Mouse (Mus musculus) megakaryocyte, embryonic 14.5 days (primary cell): ENCODE measurements around the gene Ift81. TPM values are rescaled to one million over a fixed set of nuclear protein-coding genes. Genes with fewer than 3 reads are reported as not detected.
A peak's percentile ranks its signal among the peaks of the same experiment; 100 is the strongest.
"Not testable (repeated sequence)": the region's sequence is repeated elsewhere in the genome, so short reads cannot be mapped to it uniquely, and the experiment has no call there.

ENCODE experiments used
- H3K27me3 ChIP-seq: replicated peaks from 2 replicates; pipeline ENCODE3; 2012; ENCODE audit warnings: inconsistent platforms
- H3K36me3 ChIP-seq: replicated peaks from 2 replicates; pipeline ENCODE3; 2012; ENCODE audit warnings: low read length, inconsistent platforms, mixed read lengths
- H3K4me1 ChIP-seq: 2 replicates; pipeline ENCODE4 v1.6.1; 2012; ENCODE audit warnings: inconsistent platforms
- H3K4me3 ChIP-seq: replicated peaks from 2 replicates; pipeline ENCODE3; 2012; ENCODE audit warnings: moderate library complexity, mild to moderate bottlenecking, inconsistent platforms
- H3K9me3 ChIP-seq: 2 replicates; pipeline ENCODE4 v1.6.1; 2012; ENCODE audit warnings: inconsistent platforms
- FLI1 ChIP-seq: IDR thresholded peaks from 2 replicates; pipeline ENCODE4 v1.6.1; 2012; ENCODE audit warnings: low read length, inconsistent platforms, mixed read lengths
- GATA1 ChIP-seq: IDR thresholded peaks from 3 replicates; pipeline ENCODE4 v1.6.1; 2012; ENCODE audit warnings: mixed read lengths, low read length, inconsistent platforms, borderline replicate concordance
- polyA plus RNA-seq: library from polyadenylated mRNA; stranded (reverse); fragments of >175 nt; gene quantifications from 2 replicates; pipeline ENCODE4 v1.2.3, GENCODE M21; 2012; ENCODE audit warnings: low replicate concordance; ENCODE audit not compliant: insufficient read depth

Gene Ift81
- polyA plus RNA-seq: not detected in 2 replicates

DNA sequence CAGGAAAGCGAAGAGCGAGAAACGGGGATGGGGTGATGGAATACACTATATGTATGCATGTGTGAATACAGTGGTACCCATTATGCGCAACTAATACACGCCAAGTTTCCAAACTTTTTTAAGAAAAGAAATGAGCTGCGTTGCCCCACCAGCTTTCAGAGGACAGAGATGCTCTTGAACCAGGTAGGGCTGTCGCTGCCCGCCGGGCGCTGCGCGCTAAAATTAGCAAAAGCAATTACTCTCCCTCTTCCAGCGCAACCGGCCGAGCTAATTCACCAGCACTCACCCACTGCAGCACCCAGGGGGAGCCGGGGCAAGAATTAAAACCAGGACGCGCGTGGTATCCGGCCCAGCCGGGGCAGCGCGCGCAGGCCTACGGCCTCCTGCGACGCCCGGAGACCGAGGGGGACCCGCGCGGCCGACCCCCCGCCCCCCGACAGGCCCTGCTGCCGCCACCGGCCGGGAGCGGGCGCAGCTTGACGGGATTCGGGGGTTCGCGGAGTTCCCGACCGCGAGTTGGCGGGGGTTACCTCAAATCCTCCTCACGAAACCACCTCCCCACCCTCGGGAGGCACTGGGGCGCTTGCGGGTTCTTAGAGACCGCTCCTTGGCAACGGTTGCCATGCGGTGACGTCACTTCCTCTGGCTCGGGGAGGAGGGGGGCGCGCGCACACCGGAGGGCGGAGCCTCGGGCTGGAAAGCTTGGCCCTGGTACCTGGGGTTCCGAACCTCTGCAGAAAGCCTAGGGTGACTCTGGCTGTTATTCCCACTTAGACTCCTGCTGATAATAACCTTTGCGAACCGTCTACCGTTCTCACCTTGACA, at the start of gene Ift81:
Gene Ift81, minus strand, starts transcription at position 611 of the 825 bp plus-strand sequence.
- no peaks in the 10 kb centered on the region for H3K36me3 ChIP-seq
- H3K9me3 ChIP-seq: peaks cover 11% of the 10 kb centered on the region
- TF ChIP-seq GATA1 (no peak), FLI1 (no peak)
- peak within 1 kb of the TSS; percentile 91 for H3K4me3 ChIP-seq
- peaks cover 12% of the 10 kb centered on the region for H3K4me1 ChIP-seq
- peaks cover 74% of the 10 kb centered on the region for H3K27me3 ChIP-seq

- TF ChIP-seq FLI1 (no peak), GATA1 (no peak)
- H3K27me3 ChIP-seq: peaks cover 39% of the 10 kb centered on the region
- H3K9me3 ChIP-seq: no peaks in the 10 kb centered on the region
- no peaks in the 10 kb centered on the region for H3K36me3 ChIP-seq
- 0 out of 2 replicates have a peak, but pooled peaks cover 2% of the 10 kb centered on the region for H3K4me1 ChIP-seq
- H3K4me3 ChIP-seq: no peak overlapping the region
Observed at GRCm38 (mm10) chr5:122662501-122662900, 48.2 kb upstream of the Ift81 start.

DNA sequence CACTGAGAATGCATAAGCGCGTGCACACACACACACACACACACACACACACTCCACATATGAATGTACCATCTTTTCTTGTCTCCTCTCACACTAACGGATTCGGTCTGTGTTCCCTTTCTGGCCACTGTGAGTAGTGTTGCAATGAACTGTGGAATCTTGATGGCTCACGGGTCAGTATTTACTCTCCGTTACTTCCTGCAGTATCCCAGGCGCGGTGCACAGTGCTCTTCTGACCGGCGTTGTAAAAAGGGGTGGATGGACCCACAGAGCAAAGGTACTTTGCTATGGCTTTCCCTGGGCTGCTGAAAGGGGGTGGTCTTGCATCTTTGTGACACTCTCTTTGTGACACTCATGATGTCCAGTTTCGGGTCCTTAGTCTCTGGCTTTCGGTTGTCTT, 42.5 kb upstream of the Ift81 start:
- no peak overlapping the region for H3K4me3 ChIP-seq
- no peaks in the 10 kb centered on the region for H3K9me3 ChIP-seq
- TF ChIP-seq FLI1 (no peak), GATA1 (no peak)
- H3K36me3 ChIP-seq: no peaks in the 10 kb centered on the region
- peaks cover 23% of the 10 kb centered on the region for H3K4me1 ChIP-seq
- peaks cover 63% of the 10 kb centered on the region for H3K27me3 ChIP-seq

- H3K9me3 ChIP-seq: no peaks in the 10 kb centered on the region
- peaks cover 42% of the 10 kb centered on the region for H3K4me1 ChIP-seq
- TF ChIP-seq GATA1 (no peak), FLI1 (no peak)
- no peaks in the 10 kb centered on the region for H3K36me3 ChIP-seq
- H3K27me3 ChIP-seq: peaks cover 68% of the 10 kb centered on the region
- H3K4me3 ChIP-seq: no peak overlapping the region
Observed at GRCm38 (mm10) chr5:122654268-122654573, 39.9 kb upstream of the Ift81 start.

GRCm38 (mm10) chr5:122653446-122654267, 39.3 kb upstream of the Ift81 start:
- no peak overlapping the region for H3K4me3 ChIP-seq
- no peak for TF ChIP-seq GATA1
- no peak for TF ChIP-seq FLI1
- H3K27me3 ChIP-seq: peaks cover 68% of the 10 kb centered on the region
- H3K4me1 ChIP-seq: peaks cover 45% of the 10 kb centered on the region
- H3K36me3 ChIP-seq: no peaks in the 10 kb centered on the region
- H3K9me3 ChIP-seq: peaks cover under 1% of the 10 kb centered on the region

- peaks cover 47% of the 10 kb centered on the region for H3K4me1 ChIP-seq
- peaks cover 6% of the 10 kb centered on the region for H3K9me3 ChIP-seq
- no peak overlapping the region for H3K4me3 ChIP-seq
- no peaks in the 10 kb centered on the region for H3K36me3 ChIP-seq
- TF ChIP-seq FLI1: no peak
- no peak for TF ChIP-seq GATA1
- H3K27me3 ChIP-seq: peaks cover 70% of the 10 kb centered on the region
Observed at GRCm38 (mm10) chr5:122653112-122653445, 38.8 kb upstream of the Ift81 start.

DNA sequence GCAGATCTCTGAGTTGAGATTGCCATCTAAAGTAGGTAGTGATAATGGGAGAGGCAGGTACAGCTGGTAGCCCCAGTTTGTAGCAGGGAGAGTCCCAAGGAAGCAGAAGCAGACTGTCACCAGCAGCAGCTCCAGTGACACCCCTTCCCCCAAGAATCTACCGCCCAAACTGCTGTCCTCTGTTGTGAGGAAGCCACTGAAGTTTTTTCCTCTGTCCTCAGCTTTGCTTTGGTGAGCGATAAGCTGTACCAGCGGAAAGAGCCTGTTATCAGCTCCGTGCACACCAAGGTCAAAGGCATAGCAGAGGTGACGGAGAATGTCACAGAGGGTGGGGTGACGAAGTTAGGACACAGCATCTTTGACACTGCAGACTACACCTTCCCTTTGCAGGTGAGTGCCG, 38.2 kb upstream of the Ift81 start:
- Histone ChIP-seq H3K4me3 (peak overlapping the region; percentile 80), H3K36me3 (no peaks in the 10 kb centered on the region), H3K4me1 (peaks cover 52% of the 10 kb centered on the region), H3K27me3 (peaks cover 69% of the 10 kb centered on the region), H3K9me3 (peaks cover 9% of the 10 kb centered on the region)
- TF ChIP-seq FLI1: no peak
- TF ChIP-seq GATA1: 0 out of 3 replicates have a peak, but pooled peaks have one; percentile 42

GRCm38 (mm10) chr5:122650100-122650499, 35.8 kb upstream of the Ift81 start:
- peaks cover 73% of the 10 kb centered on the region for H3K4me1 ChIP-seq

GRCm38 (mm10) chr5:122649264-122649663, 34.9 kb upstream of the Ift81 start:
- Histone ChIP-seq H3K9me3 (peaks cover 9% of the 10 kb centered on the region), H3K4me3 (no peak overlapping the region), H3K4me1 (peaks cover 81% of the 10 kb centered on the region), H3K27me3 (peaks cover 70% of the 10 kb centered on the region), H3K36me3 (no peaks in the 10 kb centered on the region)
- no peak for TF ChIP-seq FLI1
- no peak for TF ChIP-seq GATA1

More at GRCm38 (mm10) chr5:122650100-122650499, 35.8 kb upstream of the Ift81 start:
- TF ChIP-seq FLI1: no peak
- TF ChIP-seq GATA1: no peak
- Histone ChIP-seq H3K27me3 (peaks cover 67% of the 10 kb centered on the region), H3K36me3 (no peaks in the 10 kb centered on the region), H3K9me3 (peaks cover 9% of the 10 kb centered on the region), H3K4me3 (no peak overlapping the region)

DNA sequence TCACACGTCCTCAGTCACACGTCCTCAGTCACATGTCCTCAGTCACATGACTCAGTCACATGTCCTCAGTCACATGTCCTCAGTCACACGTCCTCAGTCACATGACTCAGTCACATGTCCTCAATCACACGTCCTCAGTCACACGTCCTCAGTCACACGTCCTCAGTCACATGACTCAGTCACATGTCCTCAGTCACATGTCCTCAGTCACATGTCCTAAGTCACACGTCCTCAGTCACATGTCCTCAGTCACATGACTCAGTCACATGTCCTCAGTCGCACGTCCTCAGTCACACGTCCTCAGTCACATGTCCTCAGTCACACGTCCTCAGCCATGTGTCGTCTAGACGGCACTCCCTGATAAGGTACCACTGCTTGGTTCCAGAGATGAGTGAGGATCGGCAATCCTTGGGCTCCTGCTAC, 33.6 kb upstream of the Ift81 start:
- peaks cover 72% of the 10 kb centered on the region for H3K27me3 ChIP-seq
- H3K4me1 ChIP-seq: peaks cover 82% of the 10 kb centered on the region
- H3K4me3 ChIP-seq: peak overlapping the region; percentile 4
- H3K36me3 ChIP-seq, H3K9me3 ChIP-seq: not testable (repeated sequence)
